Mouse (Mus musculus) monocyte, adult 2 months (primary cell): ENCODE results near the gene Cog4.
"Not testable (repeated sequence)": the region's sequence is repeated elsewhere in the genome, so short reads cannot be mapped to it uniquely, and the experiment has no call there.

Experiments used
- DNase-seq, 2 experiments: peaks; one replicate each; pipeline ENCODE4 v3.0.0; 2022; ENCODE audit warnings: low spot score in 2 of 2, low read depth in 1 of 2

The Cog4 gene

DNA sequence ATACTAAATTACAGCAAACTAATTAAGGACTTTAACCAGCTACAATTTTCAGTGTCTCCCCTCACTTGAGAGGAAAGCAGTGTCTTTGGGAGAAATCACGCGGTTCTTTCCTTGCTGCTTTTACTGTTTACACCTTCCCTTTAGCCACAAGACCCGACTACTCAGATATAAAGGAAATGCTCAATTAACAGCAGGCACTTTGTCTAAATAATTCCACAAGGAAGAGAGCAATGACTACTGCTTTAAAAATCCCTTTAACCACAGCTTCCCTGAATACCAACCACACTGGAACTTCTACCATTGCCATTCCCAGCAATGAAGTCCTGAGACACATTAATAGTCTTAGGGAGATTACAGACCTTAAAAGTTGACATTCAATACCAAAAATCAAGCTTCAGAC, 17.9 kb upstream of the Cog4 start:
- DNase-seq: no peak

- DNase-seq: no peak
Measured at GRCm38 (mm10) chr8:110831956-110832355, 14.4 kb upstream of the Cog4 start.

GRCm38 (mm10) chr8:110842012-110842574, 4.3 kb upstream of the Cog4 start:
- DNase-seq: no peak

DNA sequence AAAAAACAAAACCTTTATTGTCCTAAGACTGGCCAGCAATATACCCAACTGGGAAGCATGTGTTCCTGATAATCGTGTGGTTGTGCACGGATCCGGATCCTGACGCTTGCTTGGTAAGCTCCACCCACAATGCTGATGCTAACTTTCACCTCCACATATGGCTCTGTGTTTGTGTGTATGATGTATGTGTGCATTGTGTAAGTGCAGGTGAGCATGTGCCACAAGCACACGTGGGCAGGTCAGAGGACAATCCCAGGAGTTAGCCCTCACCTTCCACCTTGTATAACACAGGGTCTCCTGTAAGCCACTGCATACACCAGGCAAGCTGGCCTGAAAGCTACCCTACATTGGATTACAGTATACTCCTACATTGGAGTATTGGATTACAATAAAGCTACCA, 3.2 kb upstream of the Cog4 start:
- DNase-seq: no peak

GRCm38 (mm10) chr8:110844941-110845340, 1.5 kb upstream of the Cog4 start:
- DNase-seq: no peak

DNA sequence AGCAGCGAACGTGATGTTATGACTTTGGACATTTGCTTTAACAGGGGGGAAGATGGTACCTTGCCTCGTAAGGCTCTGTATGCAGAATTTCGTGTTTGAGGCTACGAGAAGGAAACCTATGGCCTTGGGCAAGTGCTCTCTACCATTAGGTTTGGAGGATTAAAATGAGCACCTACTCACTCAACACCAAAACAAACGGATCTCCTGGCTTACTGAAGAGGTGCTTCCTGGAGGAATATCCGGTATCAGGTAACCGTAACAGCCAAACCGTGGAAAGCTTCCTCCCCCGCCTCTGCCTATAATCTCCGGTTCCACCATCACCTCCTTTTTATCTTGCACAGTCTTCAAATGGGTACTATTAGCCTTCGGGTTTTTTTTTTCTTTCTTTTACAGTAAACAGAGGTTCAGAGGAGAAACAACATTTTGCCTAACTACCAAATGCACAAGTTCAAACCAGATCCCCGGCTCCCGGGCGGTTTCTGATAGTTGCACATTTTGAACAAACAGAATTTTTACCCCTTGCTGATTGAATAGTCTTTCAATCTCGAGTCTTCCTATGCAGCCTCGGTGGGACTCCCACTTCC, 487 bp upstream of the Cog4 start:
- no peak for DNase-seq

- DNase-seq: no peak
Measured at GRCm38 (mm10) chr8:110847171-110847549, 760 bp downstream of the Cog4 start.

- no peak for DNase-seq
Measured at GRCm38 (mm10) chr8:110847645-110848495, 1.5 kb downstream of the Cog4 start.

DNA sequence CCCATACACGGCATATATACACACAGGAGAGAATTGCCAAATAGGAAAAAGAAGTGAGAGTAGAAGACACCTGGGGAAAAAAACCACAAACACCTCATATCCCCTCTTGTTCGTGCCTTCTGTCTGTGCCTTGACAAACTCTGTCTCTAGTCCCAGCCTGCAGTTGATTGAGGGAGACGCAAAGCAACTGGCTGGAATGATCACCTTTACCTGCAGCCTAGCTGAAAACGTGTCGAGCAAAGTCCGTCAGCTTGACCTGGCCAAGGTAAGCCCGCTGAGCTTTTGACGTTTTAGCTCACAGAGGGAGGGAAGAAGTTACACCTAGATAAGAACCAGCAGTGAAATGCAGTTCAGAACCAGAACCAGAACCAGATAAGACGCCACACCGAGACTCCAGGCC, 4.8 kb downstream of the Cog4 start:
- no peak for DNase-seq

- DNase-seq: not testable (repeated sequence)
Measured at GRCm38 (mm10) chr8:110856073-110856472, 9.7 kb downstream of the Cog4 start.

GRCm38 (mm10) chr8:110856760-110857461, 10.5 kb downstream of the Cog4 start:
- no peak for DNase-seq

DNA sequence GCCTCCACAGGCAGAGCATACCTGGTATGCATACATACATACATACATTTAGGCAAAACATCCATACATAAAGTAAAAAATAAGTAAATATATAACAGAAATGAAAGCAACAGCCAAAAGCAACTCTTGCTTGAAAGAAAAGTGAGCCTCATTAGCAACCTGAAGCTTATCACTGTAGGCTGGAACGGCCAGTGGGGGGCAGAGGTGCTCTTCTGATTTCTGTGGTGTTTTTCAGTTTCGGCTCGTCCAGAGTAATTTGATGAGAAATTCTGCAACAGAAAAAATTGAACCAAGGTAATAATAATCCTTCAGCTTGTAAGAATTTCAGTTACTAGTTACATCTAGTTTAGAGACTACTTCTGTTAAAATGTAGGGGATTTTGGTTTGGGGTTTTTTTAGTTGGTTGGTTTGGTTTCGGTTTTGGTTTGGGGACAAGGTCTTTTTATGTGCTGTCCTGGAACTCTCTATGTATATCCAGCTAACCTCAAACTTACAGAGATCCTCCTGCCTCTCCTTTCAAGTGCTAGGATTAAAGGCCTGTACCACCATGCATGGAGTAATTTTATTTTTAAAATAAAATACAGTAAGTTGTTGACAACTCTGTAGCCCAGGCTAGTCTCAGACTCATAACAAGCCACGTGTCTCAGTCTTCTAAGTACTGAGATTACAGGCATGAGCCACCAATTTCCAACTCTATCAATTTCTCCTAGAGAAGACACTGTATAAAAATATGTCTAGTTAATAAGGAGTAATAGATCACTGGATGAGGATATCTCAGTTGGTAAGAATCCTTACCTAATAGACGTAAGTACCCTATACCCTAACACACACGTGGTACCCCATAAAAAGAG, 13.5 kb downstream of the Cog4 start:
- no peak for DNase-seq

- not testable (repeated sequence) for DNase-seq
Measured at GRCm38 (mm10) chr8:110861347-110862025, 15.1 kb downstream of the Cog4 start.

GRCm38 (mm10) chr8:110870501-110870900, 24.1 kb downstream of the Cog4 start:
- no peak for DNase-seq

DNA sequence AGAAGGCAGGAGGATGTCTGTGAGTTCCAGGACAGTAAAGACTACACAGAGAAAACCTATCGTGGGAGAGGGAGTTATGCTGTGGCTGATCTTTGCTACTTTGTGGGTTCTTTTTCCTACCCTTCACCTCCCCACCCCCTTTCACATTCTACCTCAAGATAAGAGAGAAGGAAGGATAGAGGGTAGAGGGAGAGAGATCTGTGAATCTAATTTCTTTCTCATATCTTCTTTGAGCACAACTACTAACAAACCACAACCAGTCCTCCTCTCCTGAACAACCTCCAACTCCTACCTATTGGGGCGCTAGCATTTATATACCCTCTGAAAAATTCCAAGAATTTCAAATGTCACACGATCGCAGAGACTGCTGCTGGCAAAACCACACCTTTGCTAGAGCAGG, 31.5 kb downstream of the Cog4 start:
- no peak for DNase-seq

DNA sequence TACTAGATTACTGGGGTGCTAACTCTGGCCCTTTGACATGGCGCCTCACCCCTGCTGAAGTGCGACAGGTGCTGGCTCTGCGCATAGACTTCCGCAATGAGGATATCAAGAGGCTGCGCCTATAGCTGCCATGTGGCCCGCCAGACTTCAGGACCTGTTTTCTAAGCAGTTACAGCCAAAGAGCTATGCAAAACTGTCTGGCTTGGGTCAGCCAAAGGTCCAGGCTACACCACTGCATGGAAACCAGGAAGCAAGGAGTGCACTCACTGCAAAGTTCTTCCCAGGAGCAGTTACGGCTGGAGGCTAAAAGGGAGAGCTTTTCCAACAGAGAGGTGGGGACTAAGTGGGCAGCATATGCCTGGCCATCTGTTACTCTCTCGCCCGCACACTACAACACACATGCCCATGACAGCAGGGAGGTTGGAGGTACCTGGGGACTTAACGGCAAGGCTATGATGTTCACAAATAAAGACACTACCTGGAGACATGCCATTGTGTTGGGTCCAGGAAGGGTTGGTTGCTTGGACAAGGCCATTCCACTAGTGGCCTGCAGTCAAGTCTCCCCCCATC, 35.4 kb downstream of the Cog4 start:
- DNase-seq: no peak

DNA sequence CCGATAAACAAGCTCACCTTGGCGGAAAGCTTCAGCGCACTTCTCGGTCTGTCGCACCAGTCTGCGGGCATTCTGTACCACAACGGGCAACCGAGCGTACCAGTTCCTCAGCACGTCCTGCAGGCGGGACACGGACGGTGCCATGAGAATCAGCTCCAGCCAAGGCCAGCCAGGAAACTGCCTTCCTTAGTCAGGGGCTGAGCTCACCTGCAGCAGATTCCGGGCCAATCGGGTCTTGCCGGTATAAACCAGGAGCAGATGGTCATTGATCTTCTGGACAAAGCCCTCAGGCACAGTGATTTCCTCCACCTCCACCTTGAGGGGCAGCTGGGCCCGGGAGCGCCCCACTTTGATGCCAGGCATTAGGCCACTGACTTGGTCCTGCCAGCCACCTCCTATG, 37.4 kb downstream of the Cog4 start:
- no peak for DNase-seq

GRCm38 (mm10) chr8:110886634-110887033, 40.2 kb downstream of the Cog4 start:
- no peak for DNase-seq

- no peak for DNase-seq
Measured at GRCm38 (mm10) chr8:110887551-110887950, 41.2 kb downstream of the Cog4 start.

GRCm38 (mm10) chr8:110888441-110888840, 42.0 kb downstream of the Cog4 start:
- DNase-seq: no peak
